Mouse (Mus musculus): Measurements from ENCODE around the gene Slc5a2.

The Slc5a2 gene

DNA sequence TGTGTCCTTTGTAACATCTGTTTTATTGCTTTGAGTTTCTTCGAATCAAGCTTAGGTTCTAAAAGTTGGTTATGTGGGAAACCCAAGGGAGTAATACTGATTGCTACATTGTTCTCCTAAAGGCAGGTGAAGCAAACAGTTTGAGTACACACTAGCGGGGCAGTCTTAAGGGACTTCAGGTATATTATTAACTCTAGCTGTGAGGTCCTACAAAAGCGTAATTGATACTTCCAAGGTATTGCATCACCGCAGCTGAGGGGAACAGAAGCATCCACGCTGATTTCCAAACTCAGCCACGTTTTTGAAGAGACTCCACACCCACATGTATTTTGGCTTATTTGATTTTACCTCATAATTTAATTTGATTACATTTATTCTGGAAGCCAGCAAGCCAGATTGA is 38.7 kb downstream of the Slc5a2 start:
- DNase-seq = no peak

DNA sequence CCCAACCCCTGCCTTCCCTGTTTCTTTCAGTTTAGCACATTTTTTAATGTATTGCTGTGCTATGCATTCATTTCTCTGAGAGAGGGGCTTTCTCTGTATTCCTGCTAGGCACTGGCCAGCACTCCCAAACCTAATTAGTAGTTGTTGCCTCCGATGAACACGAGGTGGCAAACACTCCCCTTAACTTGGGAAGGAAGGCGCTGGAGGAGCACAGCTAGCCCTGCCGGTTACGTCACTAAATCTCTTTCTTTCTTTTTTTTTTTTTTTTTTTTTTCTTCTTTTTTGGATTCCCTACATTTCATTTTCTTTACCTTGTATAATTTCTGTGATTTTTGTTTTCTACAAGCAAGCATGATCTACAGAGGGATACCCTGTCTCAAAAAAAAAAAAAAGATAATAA is 39.5 kb downstream of the Slc5a2 start:
- DNase-seq = peak; percentile 31 to 34

DNA sequence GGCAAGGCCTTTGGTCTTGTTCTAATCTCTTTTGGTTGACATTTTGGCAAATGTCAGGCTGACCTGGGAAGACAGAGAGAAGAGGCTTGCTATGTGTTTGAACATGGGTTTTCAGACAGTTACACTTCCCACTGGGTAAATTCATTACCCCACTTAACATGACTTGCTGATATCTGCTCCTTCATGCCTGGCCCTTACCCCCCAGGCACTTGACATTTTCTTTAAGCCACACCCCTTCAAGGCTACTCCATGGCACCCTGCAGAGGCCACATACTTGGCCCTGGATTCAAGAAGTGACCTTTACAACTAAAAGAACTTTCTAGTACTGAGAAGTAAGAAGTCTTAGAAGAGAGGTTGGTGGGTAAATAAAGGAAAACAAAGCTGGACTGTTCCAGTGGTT is 42.4 kb downstream of the Slc5a2 start:
- DNase-seq = no peak

DNA sequence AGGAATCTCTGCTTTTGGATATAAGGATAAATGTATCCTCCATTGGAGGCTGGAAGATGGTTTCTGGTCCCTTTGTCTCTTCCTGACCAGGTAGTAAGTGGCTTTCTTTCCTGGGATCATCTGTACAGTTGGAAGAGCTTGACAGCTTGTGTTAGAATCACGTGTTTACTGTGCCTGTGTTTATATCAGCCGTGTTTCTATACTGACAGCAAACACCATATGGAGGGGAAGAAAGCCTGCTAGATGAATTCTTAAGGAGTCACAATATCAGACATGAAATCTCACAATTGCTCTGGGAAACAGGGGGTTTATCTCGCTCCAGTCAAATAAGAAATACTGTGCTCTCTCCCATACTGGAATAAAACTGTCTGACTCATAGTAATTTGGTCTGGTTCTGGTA is 43.8 kb downstream of the Slc5a2 start:
- DNase-seq = no peak

DNA sequence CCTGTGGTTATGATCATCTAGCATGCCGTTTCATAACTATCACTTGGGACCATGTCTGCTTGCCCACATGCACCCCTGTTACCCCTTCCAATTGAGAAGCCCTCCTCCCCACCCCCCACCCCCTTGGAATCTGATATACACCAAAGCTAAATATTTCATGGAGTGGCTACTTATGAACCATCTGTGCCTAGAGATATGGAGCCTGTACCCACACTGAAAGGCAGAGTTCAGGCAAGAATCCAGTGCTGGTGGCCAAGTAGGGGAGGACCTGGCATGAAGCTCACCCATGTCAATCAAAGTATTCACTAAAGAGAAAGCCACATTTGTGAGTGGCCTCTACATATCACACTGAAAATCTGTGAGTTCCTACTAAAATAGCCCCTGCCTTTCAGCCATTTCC is 44.3 kb downstream of the Slc5a2 start:
- no peak for DNase-seq

DNA sequence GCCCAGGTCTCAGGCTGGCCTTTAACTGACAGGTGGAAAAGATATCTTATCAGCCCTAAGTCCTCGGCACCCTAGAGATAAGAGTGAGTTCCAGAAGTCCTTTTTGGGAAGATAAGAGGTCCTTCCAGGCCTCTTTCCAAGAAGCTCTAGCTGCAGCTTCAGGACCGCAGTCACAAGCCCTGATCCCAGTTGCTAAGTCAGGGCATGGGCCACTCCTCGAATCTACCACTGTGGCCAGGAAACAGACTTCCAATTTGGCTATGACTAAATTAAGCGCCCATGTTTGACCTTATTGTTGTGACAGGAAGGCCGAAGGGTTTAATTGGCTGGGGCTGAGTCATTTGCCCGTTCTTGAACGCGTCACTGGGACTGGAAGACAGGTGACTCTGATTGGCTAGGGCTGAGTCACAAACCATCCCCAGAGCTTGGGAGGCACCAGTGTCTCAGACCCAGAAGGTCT is 44.8 kb downstream of the Slc5a2 start:
- DNase-seq = no peak

DNA sequence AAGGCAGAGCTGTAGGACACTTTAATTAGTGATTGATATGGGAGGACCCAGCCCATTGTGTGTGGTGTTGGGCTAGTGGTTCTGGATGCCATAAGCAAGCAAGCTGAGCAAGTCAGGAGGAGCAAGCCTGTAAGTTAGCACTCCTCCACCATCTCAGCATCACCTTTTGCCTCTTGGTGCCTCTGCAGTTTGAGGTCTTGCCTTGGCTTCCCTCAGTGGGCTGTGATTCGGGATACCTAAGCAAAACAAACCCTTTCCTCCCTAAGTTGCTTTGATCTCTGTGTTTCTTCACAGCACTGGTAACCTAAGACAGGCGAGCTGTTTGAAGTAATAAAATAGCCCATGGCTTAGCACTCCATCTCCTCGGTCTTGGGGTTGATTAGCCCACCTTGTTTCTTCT is 45.8 kb downstream of the Slc5a2 start:
- DNase-seq = no peak

DNA sequence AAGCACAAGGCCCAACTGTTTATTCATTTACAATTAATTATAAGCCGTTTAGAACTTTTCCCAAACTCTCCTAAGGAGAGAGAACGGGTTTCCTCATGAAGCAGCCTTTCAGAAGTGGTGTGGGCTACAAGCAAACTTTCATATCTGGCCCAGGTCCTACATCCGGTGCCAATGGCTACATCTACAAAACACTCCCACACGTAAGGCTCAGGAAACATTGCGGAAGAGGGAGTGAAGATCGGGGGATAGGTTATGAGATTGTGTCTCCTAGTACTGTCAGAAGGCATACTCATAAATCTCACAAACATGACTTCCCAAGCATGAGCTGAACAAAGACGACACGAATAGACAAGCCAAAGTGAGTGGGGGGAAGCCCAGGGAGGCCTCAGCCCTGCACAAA is 46.4 kb downstream of the Slc5a2 start:
- no peak for DNase-seq

DNA sequence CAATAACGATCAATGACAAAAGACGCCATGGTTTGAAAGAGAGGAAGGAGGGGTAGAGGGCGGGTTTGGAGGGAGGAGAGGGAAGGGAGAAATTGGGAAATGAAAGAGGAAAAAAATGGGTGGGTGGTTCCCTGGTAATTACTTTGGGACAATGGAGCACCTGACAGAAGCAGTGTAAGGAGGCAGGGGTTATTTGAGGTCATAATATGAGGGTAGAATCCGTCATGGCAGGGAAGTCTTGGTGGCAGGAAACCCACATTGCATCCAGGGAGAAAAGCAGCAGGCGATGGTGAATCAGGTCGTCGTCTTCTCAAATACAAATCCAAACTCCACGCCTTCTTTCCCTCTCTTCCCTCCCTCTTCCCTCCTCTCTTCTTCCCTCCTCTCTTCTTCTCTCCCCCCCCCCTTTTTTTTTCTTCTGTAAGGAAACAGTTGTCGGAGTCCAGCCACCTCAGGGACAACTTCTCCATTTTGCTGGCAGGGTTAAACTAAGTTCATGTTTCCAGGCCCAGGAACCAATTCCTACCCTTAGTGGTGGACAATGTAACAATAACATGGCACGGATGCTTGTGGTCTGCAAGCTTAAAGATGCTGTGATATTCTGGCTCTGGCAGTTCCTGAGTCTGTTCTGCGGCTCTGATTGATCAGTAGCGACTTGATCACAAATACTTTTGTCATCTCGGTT is 47.1 kb downstream of the Slc5a2 start:
- no peak for DNase-seq

DNA sequence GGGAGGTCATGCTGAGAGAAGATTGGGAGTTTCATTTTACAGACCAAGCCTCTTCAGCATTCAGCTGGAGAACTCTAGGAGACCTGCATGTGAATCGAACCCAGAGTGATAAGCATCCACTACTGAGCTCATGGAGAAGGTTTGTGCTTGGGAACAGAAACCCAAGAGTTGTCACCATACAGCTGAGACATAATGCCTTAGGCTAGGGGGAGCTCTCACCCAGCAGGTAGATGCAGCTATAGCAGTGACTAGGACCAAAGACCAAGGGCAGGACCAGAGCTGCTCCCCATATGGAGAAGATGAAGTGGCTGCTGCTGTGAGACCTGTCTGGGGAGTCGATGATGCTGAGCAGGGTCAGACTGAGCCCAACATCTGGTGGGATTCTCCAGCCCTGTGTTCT is 48.1 kb downstream of the Slc5a2 start:
- no peak for DNase-seq

DNA sequence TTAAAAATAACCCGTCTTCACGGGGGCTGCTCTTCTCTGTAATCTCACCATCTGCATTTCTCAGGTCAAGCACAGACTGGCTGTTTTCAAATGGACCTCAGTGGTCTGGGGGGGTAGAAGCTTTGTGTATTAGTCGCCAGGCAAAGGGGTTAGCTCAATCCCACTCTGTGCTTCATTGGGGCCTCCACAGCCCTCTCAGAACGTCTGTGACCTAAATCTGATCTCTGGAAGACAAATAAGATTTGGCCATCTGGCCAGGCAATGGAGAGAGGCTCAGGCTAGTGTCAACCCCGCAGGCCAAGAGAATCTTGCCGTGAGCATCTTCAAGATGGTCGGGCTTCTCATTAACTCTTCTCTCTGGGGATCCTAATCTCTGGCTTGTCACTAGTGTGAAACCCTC is 49.0 kb downstream of the Slc5a2 start:
- no peak for DNase-seq

DNA sequence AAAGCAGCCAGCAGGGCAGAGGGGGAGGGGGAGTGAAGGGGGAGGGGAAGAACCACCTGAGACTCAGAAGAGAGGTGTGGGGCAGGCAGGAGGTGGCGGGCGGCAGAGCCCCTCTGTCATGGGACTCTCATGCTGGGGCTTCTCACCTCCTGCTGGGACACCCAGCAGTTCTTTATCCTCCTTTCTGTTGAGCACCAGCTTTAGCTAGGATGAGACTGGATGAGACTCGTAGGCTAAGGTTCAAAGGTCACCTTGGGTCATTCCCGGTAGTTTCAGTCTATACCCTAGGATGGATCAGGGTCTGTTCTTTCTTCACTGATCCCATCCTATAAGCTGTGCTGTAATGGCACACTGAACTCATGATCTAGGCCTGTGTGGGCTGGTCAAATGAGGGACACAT is 51.6 kb downstream of the Slc5a2 start:
- no peak for DNase-seq

DNA sequence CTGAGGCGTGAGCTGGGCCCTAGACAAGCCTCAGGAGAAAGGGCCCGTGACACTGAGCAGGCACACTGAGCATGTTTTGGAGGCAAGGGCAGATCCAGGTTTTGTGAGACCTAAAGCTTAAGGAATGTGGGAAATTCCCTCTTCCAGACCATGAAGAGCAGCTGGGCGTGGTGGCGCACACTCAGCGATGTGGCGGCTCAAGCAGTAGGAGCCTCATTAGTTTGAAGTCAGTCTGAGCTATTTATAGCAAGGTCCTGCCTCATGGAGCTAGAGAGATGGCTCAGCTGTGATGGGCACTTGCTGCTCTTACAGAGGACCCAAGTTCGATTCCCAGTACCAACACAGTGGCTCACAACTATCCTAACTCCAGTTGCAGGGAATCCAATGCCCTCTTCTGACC is 53.7 kb downstream of the Slc5a2 start:
- no peak for DNase-seq

DNA sequence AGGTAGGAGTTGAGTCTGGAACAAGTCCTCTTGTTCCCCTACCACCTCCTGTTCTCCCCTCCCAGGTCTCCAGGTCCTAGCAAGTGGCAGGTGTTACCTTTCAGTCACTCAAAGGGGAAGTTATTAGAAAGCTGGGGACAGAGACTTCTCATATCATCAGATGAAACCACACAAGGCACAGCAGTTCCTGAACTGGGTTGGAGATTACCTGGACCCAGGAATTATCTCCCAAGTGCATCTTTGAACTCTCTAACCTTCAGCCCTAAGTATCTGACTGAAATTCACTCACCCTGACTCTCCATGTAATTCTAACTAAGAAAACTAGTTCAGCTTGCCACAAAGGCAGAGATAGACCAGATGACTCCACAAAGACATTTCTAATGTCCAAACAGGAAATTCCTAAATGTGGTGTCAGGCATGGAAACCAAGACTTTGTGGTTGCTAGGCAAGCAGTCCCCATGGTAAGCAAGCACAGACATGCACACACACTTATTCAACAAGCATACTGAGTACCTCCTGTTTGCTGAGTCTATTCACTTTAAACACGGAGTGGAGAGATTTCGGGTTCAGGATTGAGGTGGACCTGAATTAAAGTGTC is 54.9 kb downstream of the Slc5a2 start:
- DNase-seq = no peak

DNA sequence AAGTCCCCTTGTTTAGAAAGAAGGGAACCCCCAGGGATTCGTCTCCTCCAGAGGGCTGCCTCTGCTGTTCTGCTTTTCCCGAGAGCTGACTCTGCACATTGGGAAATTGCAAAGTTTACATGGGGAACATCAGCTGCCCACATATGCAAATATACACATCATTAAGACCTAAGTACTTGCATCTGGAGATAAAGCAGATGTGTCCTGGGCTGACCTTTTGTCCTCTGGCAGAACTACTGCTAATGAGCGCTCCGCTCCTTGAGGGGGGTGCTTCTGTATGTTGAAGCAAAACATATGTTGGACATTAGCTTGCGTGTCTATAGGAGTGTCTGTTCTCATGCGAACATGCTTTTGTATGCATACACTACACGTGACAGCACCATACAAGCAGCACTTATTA is 55.8 kb downstream of the Slc5a2 start:
- DNase-seq = no peak

Measured in cerebellum, adult 18-20 months (tissue).